In the genomic region with DNA sequence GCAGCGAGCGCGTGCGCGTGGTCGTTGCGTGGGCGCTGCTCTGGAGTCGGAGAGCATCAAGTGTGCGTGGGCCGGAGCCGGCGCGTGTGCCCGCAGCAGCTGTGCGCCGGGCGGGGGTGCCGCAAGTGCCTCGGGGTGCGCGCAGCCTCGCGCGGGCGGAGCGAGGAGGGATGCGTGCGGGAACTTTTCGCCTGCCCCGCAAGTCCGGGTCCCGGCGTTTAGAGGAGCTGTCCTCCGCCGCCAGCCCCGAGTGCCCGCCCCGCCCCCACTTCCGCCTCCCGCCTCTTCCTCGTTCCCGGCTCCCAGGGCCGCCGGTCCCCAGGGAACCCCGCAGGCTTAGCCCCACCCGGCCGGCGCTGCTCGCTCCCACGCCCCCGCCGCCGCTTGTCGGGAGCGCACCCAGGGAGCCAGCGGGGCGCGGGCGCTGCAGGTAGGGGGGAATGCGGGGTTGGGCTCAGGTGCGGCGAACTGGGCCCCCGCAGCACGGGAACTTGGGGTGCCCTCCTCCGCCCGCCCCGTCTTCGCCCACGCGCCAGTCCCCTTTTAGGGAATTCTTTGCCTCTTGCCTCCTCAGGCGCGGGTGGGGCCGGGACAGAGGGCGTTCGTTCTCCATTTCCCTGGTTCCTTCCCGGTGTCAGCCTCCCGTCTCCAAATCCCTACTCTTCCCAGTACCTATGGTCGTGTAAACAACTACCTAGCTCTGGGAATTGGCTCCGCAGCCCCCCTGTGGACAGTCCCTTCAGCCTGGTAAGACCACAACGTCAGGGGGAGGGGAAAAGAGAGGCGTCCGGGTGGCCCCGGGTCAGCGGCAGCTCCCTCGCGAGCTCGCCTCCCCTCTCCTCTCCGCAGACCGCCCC, we compare ENCODE assay signal across 8 mouse cellular contexts. TPM values are rescaled to one million over a fixed set of nuclear protein-coding genes. Genes with fewer than 3 reads are reported as not detected.
DNase-seq lines count a peak whose midpoint lies in the region; ATAC-seq lines count a peak whose summit lies in the region.

No protein-coding gene starts in this region.

- peak; percentile 43 for ATAC-seq in inflammation-experienced regulatory T-cells, adult 6 months

- DNase-seq in ovary, postnatal 36 days (ENCODE audit: low spot score), result peak; percentile 69
- DNase-seq in ovary, postnatal 10 days (ENCODE audit: low spot score), result no peak
- DNase-seq in cerebellum, postnatal 25 days, result peak; percentile 84 to 89
- DNase-seq in gastrocnemius, postnatal 10 days, result peak; percentile 70
- DNase-seq in left cerebral cortex, adult 8-10 months (ENCODE audit: low spot score in 2 of 2), result peak; percentile 64 to 89
- DNase-seq in lung, postnatal 4 days, result peak; percentile 74 to 78
- peak; percentile 86 for DNase-seq in right cerebral cortex, postnatal 25 days

RNA-seq across cellular contexts. Expression of a gene that starts 0.6 kb away (rescaled TPM):
- total RNA-seq in gastrocnemius, postnatal 10 days (2021), result 10 to 100 TPM; 13.0 to 17.7 TPM
- 1 to 10 TPM; 1.5 to 7.5 (median 7.1) TPM for polyA plus RNA-seq in inflammation-experienced regulatory T-cells, adult 6 months (2017; shearing (Covaris generic))
- total RNA-seq in left cerebral cortex, adult 8-10 months (2022), result 100 to 1,000 TPM; 140 to 155 (median 147) TPM

RNA-seq across cellular contexts. Expression of a gene that starts 10.8 kb away (rescaled TPM):
- 10 to 100 TPM; 44.3 to 51.3 TPM for total RNA-seq in gastrocnemius, postnatal 10 days (2021)
- polyA plus RNA-seq in inflammation-experienced regulatory T-cells, adult 6 months (2017; shearing (Covaris generic)), result 10 to 100 TPM; 13.6 to 36.2 (median 30.9) TPM
- 10 to 100 TPM; 84.0 to 97.2 (median 89.5) TPM for total RNA-seq in left cerebral cortex, adult 8-10 months (2022)

RNA-seq across cellular contexts. Expression of a gene that starts 13.0 kb away (rescaled TPM):
- total RNA-seq in gastrocnemius, postnatal 10 days (2021), result not detected
- not detected for polyA plus RNA-seq in inflammation-experienced regulatory T-cells, adult 6 months (2017; shearing (Covaris generic))
- not detected for total RNA-seq in left cerebral cortex, adult 8-10 months (2022)

RNA-seq across cellular contexts. Expression of a gene that starts 25.7 kb away (rescaled TPM):
- total RNA-seq in gastrocnemius, postnatal 10 days (2021), result 1 to 10 TPM in 1 of 2 experiments, not detected in 1; 3.3 TPM
- polyA plus RNA-seq in inflammation-experienced regulatory T-cells, adult 6 months (2017; shearing (Covaris generic)), result 1 to 10 TPM in 1 of 3 experiments, not detected in 2; 4.5 TPM
- 10 to 100 TPM in 1 of 4 experiments, 1 to 10 TPM in 3; 4.4 to 15.6 (median 6.3) TPM for total RNA-seq in left cerebral cortex, adult 8-10 months (2022)

RNA-seq across cellular contexts. Expression of a gene that starts 29.7 kb away (rescaled TPM):
- total RNA-seq in gastrocnemius, postnatal 10 days (2021), result 10 to 100 TPM; 16.8 to 18.4 TPM
- polyA plus RNA-seq in inflammation-experienced regulatory T-cells, adult 6 months (2017; shearing (Covaris generic)), result 10 to 100 TPM; 10.4 to 35.1 (median 25.4) TPM
- 10 to 100 TPM; 39.4 to 46.1 (median 40.6) TPM for total RNA-seq in left cerebral cortex, adult 8-10 months (2022)

Comparison
In these comparisons a context has a peak if more than half of its experiments do, and no peak if none do; other contexts are left out.
1. RNA of a gene that starts 0.6 kb away (total RNA-seq): 140 to 155 TPM in left cerebral cortex, adult 8-10 months; 13.0 to 17.7 TPM in gastrocnemius, postnatal 10 days; every median in the first group is over 4 times any median in the second.